In the genomic region with DNA sequence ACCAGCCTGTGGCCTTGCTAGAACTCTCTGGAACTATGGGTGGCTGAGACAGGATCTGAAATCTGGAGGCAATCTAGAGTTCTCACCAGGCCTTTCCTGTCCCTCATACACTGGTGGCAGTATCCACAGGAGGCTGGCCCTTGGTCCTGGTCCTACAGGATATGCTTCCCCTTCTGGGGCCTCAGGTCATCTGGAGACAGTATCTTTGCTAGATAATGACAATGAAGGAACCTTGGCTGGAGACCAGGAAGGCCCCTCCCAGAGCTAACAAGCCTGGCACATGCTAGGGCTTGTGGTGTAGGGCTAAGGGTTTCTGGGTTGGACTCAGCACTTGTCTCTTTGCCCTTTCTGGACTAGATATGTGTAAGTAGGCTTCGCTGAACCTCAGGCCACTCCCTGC, we compare ENCODE assay signal across 29 mouse cellular contexts. TPM values are rescaled to one million over a fixed set of nuclear protein-coding genes. Genes with fewer than 3 reads are reported as not detected.
A peak's percentile ranks its signal among the peaks of the same experiment; 100 is the strongest.
DNase-seq lines count a peak whose midpoint lies in the region; ATAC-seq lines count a peak whose summit lies in the region.
"Had no signal": no experiment of that assay in that cellular context is flagged by ENCODE, and none has a peak within 500 bp of the region (broad histone marks: within the 10 kb centered on the region; RNA-seq: fewer than 3 reads in every experiment).

No protein-coding gene starts in this region.

- peaks cover 13% of the 10 kb centered on the region; the same call in 1 of the 2 replicates for H3K27me3 ChIP-seq in heart, embryonic 12.5 days (replicated peaks)
- no peaks in the 10 kb centered on the region for H3K27me3 ChIP-seq in forebrain, embryonic 16.5 days (replicated peaks; ENCODE audit: control insufficient read depth, insufficient read depth, low read length)
- H3K27me3 ChIP-seq: CH12.LX had no signal

- WGBS in heart, embryonic 12.5 days = 71% methylated on average over 1 of the region's 1 CpGs
- 95% methylated on average over 1 of the region's 1 CpGs for WGBS in forebrain, embryonic 16.5 days

- peaks cover 11% of the 10 kb centered on the region for H3K4me1 ChIP-seq in heart, embryonic 12.5 days (replicated peaks)
- H3K4me1 ChIP-seq in forebrain, embryonic 16.5 days (replicated peaks; ENCODE audit: control insufficient read depth, insufficient read depth, low read length) = peaks cover 12% of the 10 kb centered on the region

- H3K4me3 ChIP-seq in heart, embryonic 12.5 days = no peak overlapping the region
- H3K4me3 ChIP-seq in forebrain, embryonic 16.5 days (replicated peaks; ENCODE audit: low read length) = no peak overlapping the region
- H3K4me3 ChIP-seq: embryonic facial prominence, embryonic 13.5 days; embryonic facial prominence, embryonic 15.5 days; erythroblast, embryonic 14.5 days; forebrain, embryonic 10.5 days; forebrain, embryonic 12.5 days had no signal

- no peak overlapping the region for H3K27ac ChIP-seq in heart, embryonic 12.5 days (ENCODE audit: poor library complexity, severe bottlenecking)
- H3K27ac ChIP-seq in forebrain, embryonic 16.5 days (ENCODE audit: low read length) = no peak overlapping the region
- H3K27ac ChIP-seq: embryonic facial prominence, embryonic 13.5 days; embryonic facial prominence, embryonic 15.5 days; forebrain, embryonic 10.5 days; forebrain, embryonic 12.5 days had no signal

- no peak overlapping the region for H3K9ac ChIP-seq in heart, embryonic 12.5 days
- H3K9ac ChIP-seq in forebrain, embryonic 16.5 days (replicated peaks; ENCODE audit: low read depth, low read length) = no peak overlapping the region
- H3K9ac ChIP-seq: embryonic facial prominence, embryonic 13.5 days; embryonic facial prominence, embryonic 15.5 days; forebrain, embryonic 12.5 days; forebrain, postnatal 0 days had no signal

- peak; percentile 33; the same call in 1 of the 2 replicates for ATAC-seq in heart, embryonic 12.5 days (ENCODE audit: insufficient number of reproducible peaks, low FRiP score)
- no peak for ATAC-seq in forebrain, embryonic 16.5 days
- ATAC-seq: CD4-positive, CD25-positive, alpha-beta regulatory T cell, adult 4 months; forebrain, embryonic 14.5 days; forebrain, postnatal 0 days had no signal

- DNase-seq in heart, adult 18-20 months = no peak
- peak; percentile 12 for DNase-seq in urinary bladder, postnatal 14 days (ENCODE audit: low spot score)
- no peak for DNase-seq in urinary bladder, postnatal 36 days (ENCODE audit: low spot score in 2 of 2)
- DNase-seq: adrenal gland, adult 2 months; adrenal gland, postnatal 10 days; adrenal gland, postnatal 25 days; B cell, adult 2 months; cerebellum, adult 11 months; cerebellum, adult 18-20 months; cerebellum, adult 8-10 months; cerebellum, adult 9-11 months; cerebellum, postnatal 14 days; cerebellum, postnatal 36 days; embryo, embryonic 11 days; forebrain, postnatal 0 days had no signal

- H3K9me3 ChIP-seq in heart, embryonic 12.5 days (replicated peaks) = no peaks in the 10 kb centered on the region
- H3K9me3 ChIP-seq in forebrain, embryonic 16.5 days (ENCODE audit: control insufficient read depth, low read length) = no peaks in the 10 kb centered on the region
- H3K9me3 ChIP-seq: embryonic facial prominence, embryonic 13.5 days; embryonic facial prominence, embryonic 15.5 days; forebrain, embryonic 10.5 days; forebrain, embryonic 12.5 days; G1E had no signal

- H3K4me2 ChIP-seq in heart, embryonic 12.5 days = no peak overlapping the region
- no peak overlapping the region for H3K4me2 ChIP-seq in forebrain, embryonic 16.5 days (ENCODE audit: low read length)
- H3K4me2 ChIP-seq: embryonic facial prominence, embryonic 13.5 days; embryonic facial prominence, embryonic 15.5 days; forebrain, embryonic 12.5 days had no signal

- H3K36me3 ChIP-seq in heart, embryonic 12.5 days = no peaks in the 10 kb centered on the region
- H3K36me3 ChIP-seq in forebrain, embryonic 16.5 days (ENCODE audit: control insufficient read depth, insufficient read depth) = no peaks in the 10 kb centered on the region
- H3K36me3 ChIP-seq: embryonic facial prominence, embryonic 13.5 days; embryonic facial prominence, embryonic 15.5 days; forebrain, embryonic 10.5 days; forebrain, embryonic 12.5 days; G1E had no signal

RNA-seq across cellular contexts. Expression of gene Cldn14, which starts 35.2 kb away (rescaled TPM):
- polyA plus RNA-seq in heart, embryonic 12.5 days (2016; fragmentation: Nextera tagmentation; extraction: Ambion mirVana) = not detected in 2 replicates
- not detected for total RNA-seq in heart, adult 18-20 months (2021)
- not detected in 2 replicates for polyA plus RNA-seq in forebrain, embryonic 16.5 days (2015; fragmentation: Nextera tagmentation; extraction: Ambion mirVana)
- total RNA-seq: adrenal gland, adult 2 months; adrenal gland, postnatal 25 days; common myeloid progenitor, adult 5-6 weeks; forebrain, postnatal 0 days; G1E had no signal
- polyA plus RNA-seq: brain, embryonic 14.5 days; CD4-positive, CD25-positive, alpha-beta regulatory T cell, adult 4 months; embryonic facial prominence, embryonic 11.5 days; embryonic facial prominence, embryonic 13.5 days; forebrain, embryonic 10.5 days; forebrain, embryonic 12.5 days; forebrain, embryonic 14.5 days; forebrain, postnatal 0 days; G1E had no signal

RNA-seq across cellular contexts. Expression of gene Sim2, which starts 40.9 kb away (rescaled TPM):
- not detected in 2 replicates for polyA plus RNA-seq in heart, embryonic 12.5 days (2016; fragmentation: Nextera tagmentation; extraction: Ambion mirVana)
- under 1 TPM in 1 of 2 experiments, not detected in 1; 0.08 TPM for total RNA-seq in heart, adult 18-20 months (2021)
- polyA plus RNA-seq in forebrain, embryonic 16.5 days (2015; fragmentation: Nextera tagmentation; extraction: Ambion mirVana) = 0.06 TPM in 1 of 2 replicates, not detected in the other
- total RNA-seq: adrenal gland, adult 2 months; adrenal gland, postnatal 25 days; CH12.LX; common myeloid progenitor, adult 5-6 weeks; G1E had no signal
- polyA plus RNA-seq: adrenal gland, adult 2 months; CD4-positive, CD25-positive, alpha-beta regulatory T cell, adult 4 months; erythroblast, embryonic 14.5 days; G1E had no signal
